Mouse (Mus musculus) CH12.LX (cell line): Measurements from ENCODE around the gene Abcc3. TPM values are rescaled to one million over a fixed set of nuclear protein-coding genes. Genes with fewer than 3 reads are reported as not detected.

Experiments
- DNase-seq: peaks from one replicate; pipeline ENCODE4 v3.0.0-alpha.2; 2013; ENCODE audit errors: extremely low read depth
- H3K27ac ChIP-seq: 2 replicates; pipeline ENCODE4 v1.5.1; 2012; ENCODE audit warnings: low read depth, mild to moderate bottlenecking, control low read depth, moderate library complexity; ENCODE audit not compliant: insufficient read depth
- H3K27me3 ChIP-seq: replicated peaks from 2 replicates; pipeline ENCODE3; 2012; ENCODE audit warnings: inconsistent platforms
- H3K36me3 ChIP-seq, 2 experiments: replicated peaks in 1 of 2; 2 replicates each; pipeline versions ENCODE3 to v1.6.1; 2012; ENCODE audit warnings: inconsistent platforms in 1 of 2, low read length in 1 of 2, mild to moderate bottlenecking in 1 of 2, mixed read lengths in 1 of 2, moderate library complexity in 1 of 2; ENCODE audit not compliant: control insufficient read depth in 1 of 2, insufficient read depth in 1 of 2
- H3K4me1 ChIP-seq, 2 experiments: 2 replicates each; pipeline ENCODE4 v1.6.1; 2012; ENCODE audit warnings: inconsistent platforms in 1 of 2, moderate library complexity in 1 of 2; ENCODE audit not compliant: insufficient read depth in 2 of 2, control insufficient read depth in 1 of 2
- H3K4me2 ChIP-seq: 2 replicates; pipeline ENCODE4 v1.6.1; 2012; ENCODE audit warnings: low read depth, mild to moderate bottlenecking, control low read depth; ENCODE audit not compliant: poor library complexity, insufficient read depth, severe bottlenecking
- H3K4me3 ChIP-seq, 3 experiments: fragments of 150-350 bp in 1 of 3; sonication (generic) in 1 of 3; replicated peaks in 1 of 3; 2 replicates each; pipeline versions ENCODE3 to v1.5.1; 2011 to 2012; ENCODE audit warnings: low read depth in 2 of 3, low read length in 2 of 3, mild to moderate bottlenecking in 2 of 3, moderate library complexity in 2 of 3, control low read depth in 1 of 3, improper control_type of control experiment in 1 of 3, inconsistent platforms in 1 of 3, mixed read lengths in 1 of 3; ENCODE audit not compliant: poor library complexity in 1 of 3
- H3K79me2 ChIP-seq: replicated peaks from 2 replicates; pipeline ENCODE4 v1.6.1; 2012; ENCODE audit warnings: mild to moderate bottlenecking, moderate library complexity; ENCODE audit not compliant: control insufficient read depth, poor library complexity, insufficient read depth, severe bottlenecking; ENCODE audit errors: extremely low read depth
- H3K9ac ChIP-seq: 2 replicates; pipeline ENCODE4 v1.6.1; 2012; ENCODE audit warnings: low read depth, mild to moderate bottlenecking, control low read depth, moderate library complexity; ENCODE audit not compliant: insufficient read depth
- H3K9me3 ChIP-seq: replicated peaks from 2 replicates; pipeline ENCODE3; 2012; ENCODE audit warnings: low read length, inconsistent platforms, mixed read lengths
- BHLHE40 ChIP-seq: IDR thresholded peaks from 2 replicates; pipeline ENCODE4 v1.6.1; 2011; ENCODE audit warnings: mild to moderate bottlenecking, low read depth, low read length, improper control_type of control experiment
- CHD1 ChIP-seq: IDR thresholded peaks from 2 replicates; pipeline ENCODE4 v1.6.1; 2012; ENCODE audit warnings: low read depth, low read length, improper control_type of control experiment, inconsistent platforms
- CHD2 ChIP-seq: IDR thresholded peaks from 2 replicates; pipeline ENCODE4 v1.6.1; 2011; ENCODE audit warnings: low read length, improper control_type of control experiment
- E2F4 ChIP-seq: IDR thresholded peaks from 2 replicates; pipeline ENCODE4 v1.6.1; 2011; ENCODE audit warnings: low read depth, low read length, improper control_type of control experiment; ENCODE audit not compliant: insufficient replicate concordance
- ELF1 ChIP-seq: IDR thresholded peaks from 2 replicates; pipeline ENCODE4 v1.6.1; 2014; ENCODE audit warnings: low read depth, mild to moderate bottlenecking, inconsistent platforms, low read length, improper control_type of control experiment
- EP300 ChIP-seq: IDR thresholded peaks from 2 replicates; pipeline ENCODE4 v1.6.1; 2011; ENCODE audit warnings: low read length, improper control_type of control experiment
- GABPA ChIP-seq: IDR thresholded peaks from 2 replicates; pipeline ENCODE4 v1.6.1; 2012; ENCODE audit warnings: low read depth, low read length, improper control_type of control experiment, inconsistent platforms; ENCODE audit not compliant: insufficient replicate concordance
- HCFC1 ChIP-seq: IDR thresholded peaks from 2 replicates; pipeline ENCODE4 v1.6.1; 2012; ENCODE audit warnings: low read depth, mild to moderate bottlenecking, inconsistent platforms, low read length, improper control_type of control experiment
- JUN ChIP-seq: IDR thresholded peaks from 2 replicates; pipeline ENCODE4 v1.6.1; 2011; ENCODE audit warnings: low read depth, mild to moderate bottlenecking, low read length, improper control_type of control experiment, moderate library complexity; ENCODE audit not compliant: insufficient read depth
- KAT2A ChIP-seq: IDR thresholded peaks from 2 replicates; pipeline ENCODE4 v1.6.1; 2012; ENCODE audit warnings: low read length, improper control_type of control experiment, inconsistent platforms; ENCODE audit not compliant: insufficient replicate concordance
- MEF2A ChIP-seq: IDR thresholded peaks from 2 replicates; pipeline ENCODE4 v1.6.1; 2014; ENCODE audit warnings: low read depth, mild to moderate bottlenecking, inconsistent platforms, low read length, improper control_type of control experiment, borderline replicate concordance
- MXI1 ChIP-seq: IDR thresholded peaks from 2 replicates; pipeline ENCODE4 v1.6.1; 2011; ENCODE audit warnings: mild to moderate bottlenecking, low read depth, low read length, improper control_type of control experiment
- POLR2AphosphoS2 ChIP-seq: IDR thresholded peaks from 2 replicates; pipeline ENCODE4 v1.6.1; 2011; ENCODE audit warnings: low read depth, low read length, improper control_type of control experiment
- TBP ChIP-seq: conservative IDR thresholded peaks from 2 replicates; pipeline ENCODE4 v1.6.1; 2011; ENCODE audit warnings: low read depth, low read length, improper control_type of control experiment
- TCF12 ChIP-seq: IDR thresholded peaks from 2 replicates; pipeline ENCODE4 v1.6.1; 2014; ENCODE audit warnings: low read depth, mild to moderate bottlenecking, inconsistent platforms, low read length, improper control_type of control experiment
- UBTF ChIP-seq: IDR thresholded peaks from 2 replicates; pipeline ENCODE4 v1.6.1; 2012; ENCODE audit warnings: low read depth, mild to moderate bottlenecking, inconsistent platforms, low read length, improper control_type of control experiment, moderate library complexity
- USF1 ChIP-seq: IDR thresholded peaks from 2 replicates; pipeline ENCODE4 v1.6.1; 2014; ENCODE audit warnings: low read depth, mild to moderate bottlenecking, inconsistent platforms, low read length, improper control_type of control experiment
- dilution Hi-C: fragments of 300-500 bp; cut with MboI; formaldehyde crosslinking; loops from 2 replicates; pipeline ENCODE4 v1.14.3; 2020; ENCODE audit warnings: low sequenced_read_pairs; ENCODE audit not compliant: extremely low pct_unique_long_range_greater_than_20kb, extremely low pct_ligation_motif_present
- in situ Hi-C: fragments of 300-500 bp; cut with MboI; formaldehyde crosslinking; loops from 3 replicates; pipeline ENCODE4 v1.14.3; 2019; ENCODE audit warnings: low sequenced_read_pairs, low pct_ligation_motif_present, low pct_unique_long_range_greater_than_20kb, mixed read lengths
- polyA plus RNA-seq: library from polyadenylated mRNA; unstranded; fragments of >175 nt; gene quantifications from 2 replicates; pipeline ENCODE4 v1.2.1, GENCODE M21; 2012; ENCODE audit warnings: low read depth; ENCODE audit not compliant: insufficient read length
- total RNA-seq, 2 experiments: library from RNA; depleted of rRNA; stranded (reverse); fragments of 300-350 nt in 1 of 2; fragments of >200 nt in 1 of 2; gene quantifications; 2 replicates each; pipeline ENCODE4 v1.2.3; 2012 to 2014

Abcc3 gene
- total and polyA plus RNA-seq, 3 experiments, result 0.21 to 0.66 (median 0.40) TPM

DNA sequence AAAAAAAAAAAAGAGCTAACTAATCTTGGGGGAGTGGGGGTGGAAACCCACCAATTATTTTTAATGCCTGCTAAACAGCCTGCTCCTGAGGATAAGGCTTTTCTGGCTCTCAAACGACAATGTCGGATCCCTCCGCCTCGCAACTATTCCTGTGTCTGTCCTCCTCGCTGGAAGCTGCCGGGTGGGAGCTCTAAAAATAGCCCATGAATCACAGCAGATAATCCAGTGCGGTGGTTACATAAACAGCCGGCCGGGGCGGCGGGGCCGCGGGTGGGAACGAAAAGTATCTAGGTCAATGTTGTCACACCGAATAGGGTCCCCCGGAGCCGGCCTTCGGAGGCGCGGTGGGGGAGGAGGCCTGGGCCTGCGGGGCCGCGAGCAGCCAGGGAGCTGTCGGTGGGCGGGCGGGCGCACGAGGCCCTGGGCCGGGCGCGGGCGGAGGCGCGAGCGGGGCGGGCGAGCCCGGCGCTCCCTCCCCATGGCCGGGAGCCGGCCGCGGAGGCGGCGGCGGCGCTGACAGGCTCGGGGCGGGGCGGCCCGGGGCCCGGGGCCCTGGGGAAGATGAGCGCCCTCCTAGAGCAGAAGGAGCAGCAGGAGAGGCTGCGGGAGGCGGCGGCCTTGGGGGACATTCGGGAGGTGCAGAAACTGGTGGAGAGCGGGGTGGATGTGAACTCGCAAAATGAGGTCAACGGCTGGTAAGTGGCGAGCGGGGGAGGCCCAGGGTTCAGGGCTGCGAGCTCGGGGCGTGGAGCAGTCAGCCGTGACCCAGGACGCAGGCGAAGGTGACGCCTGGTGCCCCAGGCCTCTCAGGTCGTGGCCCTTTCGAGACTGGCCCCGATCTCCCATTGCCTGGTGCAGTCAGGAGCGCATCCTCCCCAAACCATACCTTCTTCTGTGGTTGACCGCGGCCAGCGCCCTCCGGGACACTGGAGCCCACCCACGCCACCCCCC lies 64.8 kb downstream of the Abcc3 start, which contains the start of gene Ankrd40 (continued):
- peak; percentile 88 for TF ChIP-seq HCFC1
- TF ChIP-seq USF1, result no peak
- peak; percentile 63 for TF ChIP-seq BHLHE40
- no peak for TF ChIP-seq E2F4
- TF ChIP-seq TCF12, result peak; percentile 89
- TF ChIP-seq CHD2, result peak; percentile 94
- peak; percentile 75 for TF ChIP-seq JUN
- peak; percentile 86; the same call in 1 of the 2 replicates for TF ChIP-seq KAT2A
- TF ChIP-seq GABPA, result peak; percentile 26; the same call in 1 of the 2 replicates
- TF ChIP-seq UBTF, result peak; percentile 95

DNA sequence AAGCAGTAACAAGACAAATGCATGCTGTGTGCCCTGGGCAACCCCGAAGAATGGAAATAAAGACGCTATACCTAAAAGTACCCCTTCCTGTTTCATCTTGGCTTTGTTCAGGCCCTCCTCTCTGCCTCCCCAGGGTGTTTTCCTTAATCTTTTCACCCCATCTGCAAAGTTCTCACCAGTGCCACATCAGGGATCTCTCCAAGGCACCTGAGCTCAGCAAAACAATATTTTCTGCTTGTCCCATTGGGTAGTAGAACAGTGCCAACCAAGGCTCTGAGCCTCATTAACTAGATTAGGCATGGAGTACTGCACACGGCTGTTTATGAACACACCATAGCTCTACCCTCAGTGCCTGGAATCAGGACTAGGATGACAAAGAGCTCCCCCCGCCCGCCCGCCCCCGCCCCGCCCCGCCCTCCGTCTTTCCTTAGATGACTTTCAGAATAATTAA lies 65.8 kb downstream of the Abcc3 start:
- Histone ChIP-seq H3K9ac (peak overlapping the region; percentile 96), H3K4me3 (peak overlapping the region in 2 of 3 experiments; percentile 8 to 61), H3K4me2 (peak overlapping the region; percentile 73), H3K9me3 (no peaks in the 10 kb centered on the region), H3K27ac (peak overlapping the region; percentile 60), H3K27me3 (no peaks in the 10 kb centered on the region), H3K36me3 (peaks cover 4 to 16% of the 10 kb centered on the region in 2 experiments), H3K79me2 (peaks cover 23% of the 10 kb centered on the region), H3K4me1 (peaks cover 7 to 52% of the 10 kb centered on the region in 2 experiments; a peak in 3 of 4 replicates)
- peak; percentile 42 for DNase-seq
- dilution Hi-C loops (no loop called here), in situ Hi-C loops (no loop called here)
- TF ChIP-seq ELF1 (peak; percentile 11; the same call in 1 of the 2 replicates), E2F4 (no peak), POLR2AphosphoS2 (no peak), CHD1 (peak; percentile 6; the same call in 1 of the 2 replicates), MEF2A (peak; percentile 73; the same call in 1 of the 2 replicates), TBP (0 out of 2 replicates have a peak, but pooled peaks have one; percentile 42), MXI1 (no peak), JUN (peak; percentile 54; the same call in 1 of the 2 replicates), EP300 (peak; percentile 2; the same call in 1 of the 2 replicates)
